Mouse (Mus musculus): Measurements from ENCODE around the gene A430005L14Rik.

A430005L14Rik gene

DNA sequence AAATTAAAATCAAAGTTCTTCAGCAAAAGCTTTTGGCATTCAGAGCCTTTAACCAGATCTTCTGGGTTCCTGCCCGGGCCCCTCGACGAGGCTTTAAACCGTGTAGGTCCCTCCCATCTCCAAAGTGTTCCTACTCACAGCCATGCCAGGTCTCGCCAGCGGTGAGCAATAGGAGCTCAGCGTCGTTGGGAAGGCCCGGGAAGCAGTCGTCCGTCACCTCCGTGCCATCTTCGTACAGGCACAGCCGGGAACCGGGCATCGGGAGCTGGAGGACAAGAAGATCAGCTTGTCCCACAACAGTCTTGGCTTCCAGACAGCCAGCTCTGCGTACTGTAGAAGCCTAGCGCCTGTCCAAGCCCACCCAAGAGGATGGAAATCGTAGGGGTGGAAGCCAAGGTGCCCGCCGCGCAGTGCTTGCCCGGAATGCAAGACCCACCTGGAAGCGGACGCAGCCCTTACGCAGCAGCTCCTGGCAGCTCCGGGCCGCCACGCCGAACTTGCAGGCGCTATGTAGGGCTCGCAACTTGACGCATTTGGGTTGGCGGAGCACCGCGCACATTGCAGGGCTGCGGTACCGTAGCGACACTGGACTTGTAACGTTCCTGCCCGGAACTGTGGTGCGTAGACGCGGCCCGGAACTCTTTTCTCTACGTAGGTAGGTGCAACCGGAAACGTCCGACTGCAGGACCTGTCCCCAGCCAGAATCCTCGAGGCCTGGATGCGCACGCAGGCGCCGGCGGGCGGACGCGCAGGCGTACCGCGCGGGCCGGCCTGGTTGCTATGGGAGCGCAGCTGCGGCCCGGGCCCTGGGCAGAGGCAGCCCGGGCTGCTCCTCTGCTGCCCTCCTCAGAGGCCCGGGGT, 17.6 kb downstream of the A430005L14Rik start, which contains the start of the genes Dffb and Cep104:
Dffb (minus strand) TSS at position 696 of the 861 bp plus-strand sequence.
Cep104 (plus strand) TSS at position 764 of the 861 bp plus-strand sequence.
- DNase-seq (ENCODE audit: low spot score in 2 of 2): peak; percentile 95 to 97

- DNase-seq (ENCODE audit: low spot score in 2 of 2): peak in 1 of 2 experiments; percentile 26
These were observed 18.2 kb downstream of the A430005L14Rik start for GRCm38 (mm10) chr4:153975292-153975662.

DNA sequence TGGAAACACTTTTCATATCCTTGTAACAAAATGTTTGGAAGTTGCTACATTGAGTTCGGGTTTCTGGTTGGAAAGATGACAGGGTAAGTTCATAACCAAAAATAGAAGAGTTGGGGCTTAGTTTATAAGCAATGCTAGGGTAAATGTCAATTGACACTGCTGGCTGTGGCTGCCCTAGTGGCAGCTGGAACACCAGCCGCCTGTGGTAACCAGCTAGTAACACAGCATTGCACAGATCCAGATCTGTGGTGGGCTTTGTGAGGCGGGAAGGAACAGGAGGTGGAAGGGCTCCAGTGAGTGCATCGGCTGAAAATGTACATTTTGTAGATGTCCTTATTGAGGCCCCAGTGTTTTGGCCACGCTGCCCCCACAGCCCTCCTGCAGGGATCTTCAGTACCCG, 18.7 kb downstream of the A430005L14Rik start:
- DNase-seq (ENCODE audit: low spot score in 2 of 2): no peak

DNA sequence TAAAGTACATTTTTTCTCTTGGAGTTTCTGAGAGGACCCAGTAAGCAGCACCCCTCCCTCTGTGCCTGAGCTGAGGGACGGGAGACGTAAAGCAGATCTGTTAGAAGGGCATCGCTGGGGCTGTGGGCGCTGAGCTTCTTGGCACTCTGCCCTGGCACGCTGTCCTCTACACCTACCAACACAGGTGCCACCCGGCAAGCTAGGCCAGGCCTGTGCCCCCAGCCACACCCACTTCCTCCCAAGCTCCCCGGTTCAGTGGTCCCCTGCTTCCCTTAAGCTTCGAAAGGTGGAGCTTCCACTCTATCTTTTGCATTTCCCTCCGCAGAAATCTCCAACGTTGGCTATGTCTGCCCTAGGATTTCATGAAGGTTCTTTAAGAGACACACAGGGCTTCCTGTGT, 22.2 kb downstream of the A430005L14Rik start:
- DNase-seq (ENCODE audit: low spot score in 2 of 2): no peak

DNA sequence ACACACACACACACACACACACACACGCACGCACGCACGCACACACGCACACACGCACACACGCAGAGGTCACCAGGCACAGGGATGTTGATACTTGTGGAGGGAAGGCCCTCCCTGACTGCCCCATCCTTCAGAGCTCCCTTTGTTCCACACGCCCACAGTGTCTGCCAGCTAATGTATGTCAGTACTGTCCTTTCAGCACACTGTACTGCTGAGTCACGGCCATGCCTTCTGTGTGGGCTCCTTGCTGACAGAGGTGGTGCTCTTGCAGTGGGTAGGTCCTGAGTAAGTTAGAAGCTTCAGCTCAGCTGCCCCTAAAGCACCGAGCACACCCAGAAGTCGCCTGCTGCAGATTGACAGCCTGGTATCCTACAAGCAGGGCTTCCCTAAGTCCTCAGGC, 23.4 kb downstream of the A430005L14Rik start:
- peak; percentile 22 to 33 for DNase-seq (ENCODE audit: low spot score in 2 of 2)

DNA sequence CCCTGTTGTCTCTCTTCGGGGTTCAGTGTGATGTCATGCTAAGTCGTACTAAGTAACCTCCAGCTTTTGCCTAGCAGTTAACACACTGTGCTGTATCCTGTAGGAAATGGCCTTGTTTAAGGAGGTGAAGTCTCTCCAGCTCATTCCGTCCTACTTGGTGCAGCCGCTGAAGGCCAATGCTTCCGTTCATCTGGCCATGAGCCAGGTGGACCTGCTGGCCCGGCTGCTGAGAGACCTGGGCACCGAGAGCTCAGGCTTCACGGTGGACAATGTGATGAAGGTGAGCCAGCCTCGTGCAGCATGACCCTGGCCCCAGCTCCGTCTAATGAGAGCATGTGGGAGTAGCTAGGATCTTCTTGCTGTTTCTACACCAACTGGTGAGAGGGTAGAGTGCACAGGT, 35.7 kb downstream of the A430005L14Rik start:
- no peak for DNase-seq (ENCODE audit: low spot score in 2 of 2)

- no peak for DNase-seq (ENCODE audit: low spot score in 2 of 2)
These were observed 36.5 kb downstream of the A430005L14Rik start for GRCm38 (mm10) chr4:153993505-153993904.

GRCm38 (mm10) chr4:154005488-154005887, 48.5 kb downstream of the A430005L14Rik start:
- DNase-seq (ENCODE audit: low spot score in 2 of 2): no peak

DNA sequence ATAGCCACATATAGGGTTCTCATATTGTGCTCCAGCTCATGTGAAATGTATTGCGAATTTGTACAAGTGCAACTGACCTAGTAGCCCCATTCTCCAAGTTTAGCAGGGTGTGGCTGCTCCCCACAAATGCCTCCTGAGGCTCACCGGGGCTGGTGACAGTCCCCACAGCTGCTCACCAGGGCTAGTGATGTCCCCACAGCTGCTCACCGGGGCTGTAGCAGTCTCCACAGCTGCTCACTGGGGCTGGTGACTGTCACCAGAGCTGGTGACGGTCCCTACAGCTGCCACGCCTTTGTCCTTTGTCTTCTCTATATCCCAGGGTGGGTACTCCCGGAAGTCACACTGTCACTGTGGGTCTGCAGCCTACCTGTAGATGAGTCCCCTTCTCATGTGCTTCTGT, 49.2 kb downstream of the A430005L14Rik start:
- no peak for DNase-seq (ENCODE audit: low spot score in 2 of 2)

DNA sequence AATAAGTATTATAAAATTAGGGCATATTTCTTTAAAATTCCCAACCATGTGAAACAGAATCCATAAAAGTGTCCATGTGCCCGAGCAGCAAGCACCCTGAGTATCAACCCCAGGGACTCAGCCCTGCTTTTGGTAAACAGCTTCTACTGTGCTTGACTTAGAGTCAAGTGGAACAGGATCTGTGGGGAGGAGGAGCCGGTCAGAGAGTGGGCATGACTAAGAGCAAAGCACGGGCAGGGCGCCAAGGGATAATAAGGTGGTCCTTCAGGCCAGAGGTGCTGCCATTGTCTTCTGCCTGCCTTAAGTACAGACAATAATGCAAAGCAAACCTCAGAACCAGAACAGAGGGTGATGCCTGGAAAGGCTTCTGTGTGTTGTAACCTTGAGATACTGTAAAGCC, 50.7 kb downstream of the A430005L14Rik start:
- DNase-seq (ENCODE audit: low spot score in 2 of 2): no peak

DNA sequence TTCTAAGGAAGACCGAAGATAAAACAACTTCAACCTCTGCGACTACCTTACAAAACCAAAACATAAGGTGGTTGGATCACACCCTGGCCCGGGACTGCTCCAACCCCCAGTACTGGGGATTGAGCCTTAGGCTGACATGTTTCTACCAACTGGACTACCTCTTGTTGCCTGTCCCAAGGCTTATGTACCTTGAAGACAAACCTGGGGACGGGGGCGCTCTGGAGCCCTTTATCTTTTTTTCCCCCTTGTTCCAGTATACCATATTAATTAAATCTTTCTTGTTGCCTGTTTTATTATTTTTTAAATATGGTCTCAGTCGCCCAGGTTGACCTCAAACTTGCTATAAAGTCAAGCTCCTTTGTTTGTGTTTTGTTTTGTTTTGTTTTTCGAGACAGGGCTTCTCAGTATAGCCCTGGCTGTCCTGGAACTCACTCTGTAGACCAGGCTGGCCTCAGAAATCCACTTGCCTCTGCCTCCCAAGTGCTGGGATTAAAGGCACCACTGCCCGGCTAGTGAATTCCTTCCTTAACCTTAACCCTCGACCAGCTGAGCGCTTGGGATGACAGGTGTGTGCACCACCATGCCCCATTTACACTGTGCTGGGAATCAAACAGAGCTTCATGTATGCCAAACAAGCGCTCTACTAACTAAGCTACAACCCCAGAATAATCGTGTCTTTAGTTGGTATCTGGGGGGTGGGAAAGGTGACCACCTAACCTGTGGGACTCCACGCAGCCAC, 54.0 kb downstream of the A430005L14Rik start:
- no peak for DNase-seq (ENCODE audit: low spot score in 2 of 2)
